Mouse (Mus musculus): ENCODE results near the gene Tet1. TPM values are rescaled to one million over a fixed set of nuclear protein-coding genes. Genes with fewer than 3 reads are reported as not detected.

The Tet1 gene
- polyA plus RNA-seq, 1 experiment, result 0.84 TPM

DNA sequence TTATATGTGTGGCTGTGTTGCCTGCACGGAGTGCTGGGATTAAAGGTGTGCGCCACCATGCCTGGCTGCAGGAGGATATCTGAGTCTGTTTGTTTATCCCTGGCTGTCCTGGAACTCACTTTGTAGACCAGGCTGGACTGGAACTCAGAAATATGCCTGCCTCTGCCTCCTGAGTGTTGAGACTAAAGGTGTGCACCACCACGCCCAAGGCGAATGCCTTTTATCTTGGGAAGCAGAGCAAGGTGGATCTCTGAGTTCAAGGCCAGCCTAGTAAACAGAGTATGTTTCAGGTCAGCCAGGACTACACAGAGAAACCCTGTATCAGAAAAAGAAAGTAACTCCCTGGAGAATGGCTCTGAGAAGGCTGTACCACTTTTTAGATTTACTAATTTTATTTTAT is 8.7 kb downstream of the Tet1 start:
- no peaks in the 10 kb centered on the region for H3K27me3 ChIP-seq (ENCODE audit: control insufficient read depth, insufficient read depth, low read length)
- no peaks in the 10 kb centered on the region for H3K36me3 ChIP-seq (ENCODE audit: control insufficient read depth, insufficient read depth, low read length)
- 92% methylated on average over 4 of the region's 4 CpGs for WGBS
- no peak overlapping the region for H3K27ac ChIP-seq (ENCODE audit: insufficient read depth, low read length)
- DNase-seq (ENCODE audit: low read depth in 1 of 2, low spot score in 2 of 2), result no peak
- H3K4me3 ChIP-seq (ENCODE audit: extremely low read depth, insufficient read depth, insufficient read length), result no peak overlapping the region
- no peaks in the 10 kb centered on the region for H3K4me1 ChIP-seq (ENCODE audit: control insufficient read depth, insufficient read depth, insufficient read length)
- TF ChIP-seq CTCF (IDR thresholded peaks at IDR 0.05; ENCODE audit: extremely low read depth, insufficient read depth, insufficient read length, insufficient replicate concordance) (no peak), POLR2A (IDR thresholded peaks at IDR 0.05; ENCODE audit: low read depth, low read length) (no peak)

DNA sequence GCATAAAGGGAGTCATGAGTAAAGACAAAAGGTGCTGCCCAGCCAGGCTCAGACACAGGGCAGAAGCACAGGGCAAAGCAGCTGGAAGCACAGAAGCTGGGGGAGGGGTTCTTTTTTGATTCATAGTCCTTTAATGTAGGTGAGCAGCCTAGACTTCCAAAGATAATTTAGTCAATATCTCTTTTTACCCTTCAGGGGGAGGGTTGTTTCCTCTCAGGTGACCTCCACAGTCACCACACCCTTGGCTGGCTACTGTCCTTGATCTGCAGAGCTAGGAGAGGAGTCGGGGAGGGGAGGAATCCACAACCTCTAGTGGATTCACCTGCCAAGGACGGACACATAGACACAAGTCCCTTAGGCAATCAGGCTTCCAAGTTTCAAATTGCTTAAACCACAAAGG is 10.7 kb downstream of the Tet1 start:
- DNase-seq (ENCODE audit: low read depth in 1 of 2, low spot score in 2 of 2), result no peak
- Histone ChIP-seq H3K27me3 (ENCODE audit: control insufficient read depth, insufficient read depth, low read length) (no peaks in the 10 kb centered on the region; the same call in 1 of the 2 replicates), H3K4me1 (ENCODE audit: control insufficient read depth, insufficient read depth, insufficient read length) (no peaks in the 10 kb centered on the region), H3K27ac (ENCODE audit: insufficient read depth, low read length) (no peak overlapping the region), H3K4me3 (ENCODE audit: extremely low read depth, insufficient read depth, insufficient read length) (no peak overlapping the region), H3K36me3 (ENCODE audit: control insufficient read depth, insufficient read depth, low read length) (no peaks in the 10 kb centered on the region)
- WGBS, result 86% methylated on average over 2 of the region's 2 CpGs
- no peak for TF ChIP-seq CTCF (IDR thresholded peaks at IDR 0.05; ENCODE audit: extremely low read depth, insufficient read depth, insufficient read length, insufficient replicate concordance)

DNA sequence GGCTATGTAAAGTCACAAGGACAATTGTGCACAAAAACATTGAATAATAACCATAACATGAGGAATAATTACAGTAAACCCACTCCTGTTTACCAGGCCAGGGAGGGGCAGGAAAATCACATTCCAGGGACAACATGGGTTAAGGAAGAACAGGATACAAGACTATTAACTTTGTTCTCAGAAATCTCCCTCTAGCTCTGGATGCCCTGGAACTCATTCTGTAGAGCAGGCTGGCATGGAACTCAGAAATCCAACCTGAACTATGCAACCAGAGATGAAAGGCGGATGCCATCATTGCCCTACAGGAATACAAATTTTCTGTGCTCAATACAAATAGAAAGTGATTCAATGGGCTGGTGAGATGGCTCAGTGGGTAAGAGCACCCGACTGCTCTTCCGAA is 11.4 kb downstream of the Tet1 start:
- Histone ChIP-seq H3K4me3 (ENCODE audit: extremely low read depth, insufficient read depth, insufficient read length) (no peak overlapping the region), H3K27me3 (ENCODE audit: control insufficient read depth, insufficient read depth, low read length) (no peaks in the 10 kb centered on the region; the same call in 1 of the 2 replicates), H3K36me3 (ENCODE audit: control insufficient read depth, insufficient read depth, low read length) (no peaks in the 10 kb centered on the region), H3K27ac (ENCODE audit: insufficient read depth, low read length) (no peak overlapping the region), H3K4me1 (ENCODE audit: control insufficient read depth, insufficient read depth, insufficient read length) (no peaks in the 10 kb centered on the region)
- 96% methylated on average over 3 of the region's 3 CpGs for WGBS
- TF ChIP-seq POLR2A (IDR thresholded peaks at IDR 0.05; ENCODE audit: low read depth, low read length), result no peak
- no peak for TF ChIP-seq CTCF (IDR thresholded peaks at IDR 0.05; ENCODE audit: extremely low read depth, insufficient read depth, insufficient read length, insufficient replicate concordance)
- DNase-seq (ENCODE audit: low read depth in 1 of 2, low spot score in 2 of 2), result no peak

DNA sequence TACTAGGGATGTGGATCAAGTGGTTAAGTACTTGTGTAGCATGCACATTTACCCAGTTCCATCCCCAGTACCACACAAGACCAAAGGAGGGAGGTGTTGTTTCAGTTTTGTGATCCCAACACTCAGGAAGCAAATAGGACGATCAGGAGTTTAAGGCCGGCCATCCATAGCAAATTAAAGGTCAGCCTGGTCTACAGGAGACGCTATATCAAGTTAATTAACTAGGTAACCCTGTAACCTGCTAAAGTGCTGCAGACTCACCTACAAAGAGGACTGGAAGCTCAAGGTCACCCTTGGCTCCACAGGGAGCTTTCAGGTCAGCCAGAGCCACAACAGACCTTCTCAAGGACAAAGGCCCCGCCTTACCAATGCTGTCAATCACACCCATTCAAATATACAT is 12.0 kb downstream of the Tet1 start:
- no peaks in the 10 kb centered on the region; the same call in 1 of the 2 replicates for H3K27me3 ChIP-seq (ENCODE audit: control insufficient read depth, insufficient read depth, low read length)
- DNase-seq (ENCODE audit: low read depth in 1 of 2, low spot score in 2 of 2), result no peak
- TF ChIP-seq POLR2A (IDR thresholded peaks at IDR 0.05; ENCODE audit: low read depth, low read length), result no peak
- TF ChIP-seq CTCF (IDR thresholded peaks at IDR 0.05; ENCODE audit: extremely low read depth, insufficient read depth, insufficient read length, insufficient replicate concordance), result no peak
- H3K4me1 ChIP-seq (ENCODE audit: control insufficient read depth, insufficient read depth, insufficient read length), result no peaks in the 10 kb centered on the region
- no peak overlapping the region for H3K27ac ChIP-seq (ENCODE audit: insufficient read depth, low read length)
- H3K36me3 ChIP-seq (ENCODE audit: control insufficient read depth, insufficient read depth, low read length), result no peaks in the 10 kb centered on the region
- H3K4me3 ChIP-seq (ENCODE audit: extremely low read depth, insufficient read depth, insufficient read length), result no peak overlapping the region
- 79% methylated on average over 4 of the region's 4 CpGs for WGBS

DNA sequence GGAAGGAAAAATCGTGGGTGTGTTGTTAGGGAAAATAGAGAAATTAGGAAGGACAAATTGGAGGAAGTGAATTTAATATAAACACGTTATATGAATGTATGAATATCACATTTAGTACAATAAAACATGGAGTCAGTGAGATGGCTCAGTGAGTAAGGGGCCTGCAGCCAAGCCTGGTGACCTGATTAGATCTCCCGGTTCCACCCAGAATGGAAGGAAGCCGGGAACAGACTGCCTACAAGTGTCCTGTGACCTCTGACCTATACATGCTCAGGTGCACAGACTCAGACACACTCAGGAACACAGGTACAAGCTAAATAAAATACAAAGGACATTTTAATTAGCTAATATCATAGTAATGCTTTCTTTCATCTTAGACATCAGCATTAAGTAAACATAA is 12.8 kb downstream of the Tet1 start:
- no peak overlapping the region for H3K4me3 ChIP-seq (ENCODE audit: extremely low read depth, insufficient read depth, insufficient read length)
- WGBS, result 60% methylated on average over 4 of the region's 4 CpGs
- no peaks in the 10 kb centered on the region for H3K4me1 ChIP-seq (ENCODE audit: control insufficient read depth, insufficient read depth, insufficient read length)
- no peak for TF ChIP-seq CTCF (IDR thresholded peaks at IDR 0.05; ENCODE audit: extremely low read depth, insufficient read depth, insufficient read length, insufficient replicate concordance)
- no peak for TF ChIP-seq POLR2A (IDR thresholded peaks at IDR 0.05; ENCODE audit: low read depth, low read length)
- no peak overlapping the region for H3K27ac ChIP-seq (ENCODE audit: insufficient read depth, low read length)
- no peak for DNase-seq (ENCODE audit: low read depth in 1 of 2, low spot score in 2 of 2)
- no peaks in the 10 kb centered on the region for H3K36me3 ChIP-seq (ENCODE audit: control insufficient read depth, insufficient read depth, low read length)
- no peaks in the 10 kb centered on the region; the same call in 1 of the 2 replicates for H3K27me3 ChIP-seq (ENCODE audit: control insufficient read depth, insufficient read depth, low read length)

DNA sequence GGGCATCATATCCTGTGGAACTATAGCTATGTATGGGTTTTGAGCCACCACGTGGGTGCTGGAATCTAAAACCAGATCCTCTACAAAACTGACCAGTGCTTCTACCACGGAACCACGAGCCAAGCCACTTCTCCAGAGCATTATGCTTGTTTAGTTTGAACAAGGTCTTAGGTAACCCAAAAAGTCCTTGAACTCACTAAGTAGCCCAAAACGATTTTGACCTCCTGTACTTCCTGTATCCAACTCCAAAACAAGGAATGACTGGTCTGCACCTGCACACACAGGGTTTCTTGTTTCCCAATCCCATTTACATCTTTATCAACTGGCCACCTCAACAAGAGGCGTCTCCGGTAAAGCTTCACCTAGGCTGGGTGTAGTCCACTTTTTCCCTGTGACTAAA is 13.4 kb downstream of the Tet1 start:
- no peak for DNase-seq (ENCODE audit: low read depth in 1 of 2, low spot score in 2 of 2)
- no peak overlapping the region for H3K27ac ChIP-seq (ENCODE audit: insufficient read depth, low read length)
- TF ChIP-seq POLR2A (IDR thresholded peaks at IDR 0.05; ENCODE audit: low read depth, low read length) (no peak), CTCF (IDR thresholded peaks at IDR 0.05; ENCODE audit: extremely low read depth, insufficient read depth, insufficient read length, insufficient replicate concordance) (no peak)

DNA sequence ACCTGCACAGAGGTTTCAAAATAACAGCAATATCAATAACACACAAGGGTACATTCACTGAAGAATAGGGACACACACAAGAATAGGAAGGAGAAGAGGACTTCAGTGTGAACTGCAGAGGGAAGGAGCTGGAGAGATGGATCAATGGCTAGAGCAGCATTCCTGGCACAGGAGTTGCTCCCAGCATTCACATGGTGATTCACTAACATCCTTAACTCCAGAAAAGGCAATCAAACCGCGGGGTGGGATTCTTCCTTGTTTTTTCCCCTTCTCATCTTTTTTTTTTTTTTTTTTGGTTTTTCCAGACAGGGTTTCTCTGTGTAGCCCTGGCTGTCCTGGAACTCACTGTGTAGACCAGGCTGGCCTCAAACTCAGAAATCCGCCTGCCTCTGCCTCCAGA is 14.3 kb downstream of the Tet1 start:
- TF ChIP-seq POLR2A (IDR thresholded peaks at IDR 0.05; ENCODE audit: low read depth, low read length) (no peak), CTCF (IDR thresholded peaks at IDR 0.05; ENCODE audit: extremely low read depth, insufficient read depth, insufficient read length, insufficient replicate concordance) (no peak)
- WGBS, result 91% methylated on average over 3 of the region's 3 CpGs

More for the DNA sequence above, 13.4 kb downstream of the Tet1 start:
- WGBS, result 58% methylated on average over 6 of the region's 6 CpGs
- no peaks in the 10 kb centered on the region; the same call in 1 of the 2 replicates for H3K27me3 ChIP-seq (ENCODE audit: control insufficient read depth, insufficient read depth, low read length)
- H3K4me1 ChIP-seq (ENCODE audit: control insufficient read depth, insufficient read depth, insufficient read length), result no peaks in the 10 kb centered on the region
- H3K4me3 ChIP-seq (ENCODE audit: extremely low read depth, insufficient read depth, insufficient read length), result no peak overlapping the region
- no peaks in the 10 kb centered on the region for H3K36me3 ChIP-seq (ENCODE audit: control insufficient read depth, insufficient read depth, low read length)

More for the DNA sequence above, 14.3 kb downstream of the Tet1 start:
- no peak overlapping the region for H3K27ac ChIP-seq (ENCODE audit: insufficient read depth, low read length)
- no peaks in the 10 kb centered on the region for H3K36me3 ChIP-seq (ENCODE audit: control insufficient read depth, insufficient read depth, low read length)
- H3K27me3 ChIP-seq (ENCODE audit: control insufficient read depth, insufficient read depth, low read length), result no peaks in the 10 kb centered on the region; the same call in 1 of the 2 replicates
- no peak overlapping the region for H3K4me3 ChIP-seq (ENCODE audit: extremely low read depth, insufficient read depth, insufficient read length)
- DNase-seq (ENCODE audit: low read depth in 1 of 2, low spot score in 2 of 2), result no peak
- H3K4me1 ChIP-seq (ENCODE audit: control insufficient read depth, insufficient read depth, insufficient read length), result no peaks in the 10 kb centered on the region

Measured in spleen, adult 2 months (tissue).